Comparison of ENCODE assay signal across 8 mouse cellular contexts in genomic region chr13:24816125-24817092, GRCm38 (mm10). TPM values are rescaled to one million over a fixed set of nuclear protein-coding genes. Genes with fewer than 3 reads are reported as not detected.
DNase-seq lines count a peak whose midpoint lies in the region; ATAC-seq lines count a peak whose summit lies in the region.

No protein-coding gene starts in this region.

- H3K4me3 ChIP-seq in lung, embryonic 16.5 days (ENCODE audit: low read length): no peak overlapping the region
- no peak overlapping the region for H3K4me3 ChIP-seq in forebrain, embryonic 16.5 days (replicated peaks; ENCODE audit: low read length)
- no peak overlapping the region for H3K4me3 ChIP-seq in midbrain, embryonic 15.5 days

- no peak for DNase-seq in lung, postnatal 36 days
- DNase-seq in kidney, postnatal 36 days: peak; percentile 68 to 69
- DNase-seq in ovary, adult 18-20 months (ENCODE audit: low spot score): no peak
- no peak for DNase-seq in right cerebral cortex, postnatal 36 days (ENCODE audit: low spot score in 2 of 2)
- no peak for DNase-seq in adrenal gland, adult 8-10 months

- H3K36me3 ChIP-seq in lung, embryonic 16.5 days (ENCODE audit: control insufficient read depth, insufficient read depth, low read length): peaks cover 19% of the 10 kb centered on the region
- H3K36me3 ChIP-seq in forebrain, embryonic 16.5 days (ENCODE audit: control insufficient read depth, insufficient read depth): peaks cover 25% of the 10 kb centered on the region
- H3K36me3 ChIP-seq in midbrain, embryonic 15.5 days (replicated peaks): peaks cover 21% of the 10 kb centered on the region

- no peak overlapping the region for H3K4me2 ChIP-seq in lung, embryonic 16.5 days (ENCODE audit: low read depth, low read length)
- H3K4me2 ChIP-seq in forebrain, embryonic 16.5 days (ENCODE audit: low read length): no peak overlapping the region
- H3K4me2 ChIP-seq in midbrain, embryonic 15.5 days: no peak overlapping the region

- no peak overlapping the region for H3K27ac ChIP-seq in lung, embryonic 16.5 days (ENCODE audit: low read length)
- H3K27ac ChIP-seq in forebrain, embryonic 16.5 days (ENCODE audit: low read length): no peak overlapping the region
- no peak overlapping the region for H3K27ac ChIP-seq in midbrain, embryonic 15.5 days

- ATAC-seq in lung, embryonic 16.5 days (ENCODE audit: low read depth): peak; percentile 71
- ATAC-seq in forebrain, embryonic 16.5 days: peak; percentile 62
- ATAC-seq in midbrain, embryonic 15.5 days (replicated peaks): peak; percentile 82

- H3K4me1 ChIP-seq in lung, embryonic 16.5 days (replicated peaks; ENCODE audit: control insufficient read depth, insufficient read depth, low read length): no peaks in the 10 kb centered on the region
- H3K4me1 ChIP-seq in forebrain, embryonic 16.5 days (replicated peaks; ENCODE audit: control insufficient read depth, insufficient read depth, low read length): no peaks in the 10 kb centered on the region
- no peaks in the 10 kb centered on the region for H3K4me1 ChIP-seq in midbrain, embryonic 15.5 days

- H3K9ac ChIP-seq in lung, embryonic 16.5 days (ENCODE audit: low read length): no peak overlapping the region
- no peak overlapping the region for H3K9ac ChIP-seq in forebrain, embryonic 16.5 days (replicated peaks; ENCODE audit: low read depth, low read length)
- no peak overlapping the region for H3K9ac ChIP-seq in midbrain, embryonic 15.5 days

- 57% methylated on average over 4 of the region's 4 CpGs for WGBS in lung, embryonic 16.5 days
- WGBS in forebrain, embryonic 16.5 days: 62% methylated on average over 4 of the region's 4 CpGs
- WGBS in midbrain, embryonic 15.5 days: 67% methylated on average over 4 of the region's 4 CpGs

- no peaks in the 10 kb centered on the region for H3K27me3 ChIP-seq in lung, embryonic 16.5 days (ENCODE audit: control insufficient read depth, insufficient read depth, low read depth, low read length)
- H3K27me3 ChIP-seq in forebrain, embryonic 16.5 days (replicated peaks; ENCODE audit: control insufficient read depth, insufficient read depth, low read length): no peaks in the 10 kb centered on the region
- H3K27me3 ChIP-seq in midbrain, embryonic 15.5 days (replicated peaks): no peaks in the 10 kb centered on the region

- H3K9me3 ChIP-seq in lung, embryonic 16.5 days (ENCODE audit: control insufficient read depth, low read length): no peaks in the 10 kb centered on the region
- H3K9me3 ChIP-seq in forebrain, embryonic 16.5 days (ENCODE audit: control insufficient read depth, low read length): no peaks in the 10 kb centered on the region
- H3K9me3 ChIP-seq in midbrain, embryonic 15.5 days: no peaks in the 10 kb centered on the region

RNA-seq across cellular contexts. Expression of gene Acot13, which starts 14.9 kb away (rescaled TPM):
- polyA plus RNA-seq in lung, embryonic 16.5 days (2015; fragmentation: Nextera tagmentation; extraction: Ambion mirVana): 68.7 and 74.2 TPM in 2 replicates
- polyA plus RNA-seq in forebrain, embryonic 16.5 days (2015; fragmentation: Nextera tagmentation; extraction: Ambion mirVana): 53.3 and 55.8 TPM in 2 replicates
- 43.5 and 49.2 TPM in 2 replicates for polyA plus RNA-seq in midbrain, embryonic 15.5 days (2015; fragmentation: Nextera tagmentation; extraction: Ambion mirVana)
- 10 to 100 TPM; 56.4 to 70.2 (median 59.6) TPM for total RNA-seq in adrenal gland, adult 8-10 months (2022)

RNA-seq across cellular contexts. Expression of gene BC005537, which starts 15.0 kb away (rescaled TPM):
- polyA plus RNA-seq in lung, embryonic 16.5 days (2015; fragmentation: Nextera tagmentation; extraction: Ambion mirVana): 12.7 and 16.1 TPM in 2 replicates
- polyA plus RNA-seq in forebrain, embryonic 16.5 days (2015; fragmentation: Nextera tagmentation; extraction: Ambion mirVana): 26.8 and 30.9 TPM in 2 replicates
- polyA plus RNA-seq in midbrain, embryonic 15.5 days (2015; fragmentation: Nextera tagmentation; extraction: Ambion mirVana): 24.2 and 25.0 TPM in 2 replicates
- 100 to 1,000 TPM; 194 to 209 (median 205) TPM for total RNA-seq in adrenal gland, adult 8-10 months (2022)

RNA-seq across cellular contexts. Expression of gene Tdp2, which starts 15.1 kb away (rescaled TPM):
- polyA plus RNA-seq in lung, embryonic 16.5 days (2015; fragmentation: Nextera tagmentation; extraction: Ambion mirVana): 45.8 and 52.7 TPM in 2 replicates
- polyA plus RNA-seq in forebrain, embryonic 16.5 days (2015; fragmentation: Nextera tagmentation; extraction: Ambion mirVana): 39.2 and 45.5 TPM in 2 replicates
- polyA plus RNA-seq in midbrain, embryonic 15.5 days (2015; fragmentation: Nextera tagmentation; extraction: Ambion mirVana): 28.7 and 33.2 TPM in 2 replicates
- 10 to 100 TPM; 25.7 to 39.9 (median 31.0) TPM for total RNA-seq in adrenal gland, adult 8-10 months (2022)

RNA-seq across cellular contexts. Expression of gene D130043K22Rik, which starts 28.5 kb away (rescaled TPM):
- 0.20 and 0.21 TPM in 2 replicates for polyA plus RNA-seq in lung, embryonic 16.5 days (2015; fragmentation: Nextera tagmentation; extraction: Ambion mirVana)
- 3.6 and 5.7 TPM in 2 replicates for polyA plus RNA-seq in forebrain, embryonic 16.5 days (2015; fragmentation: Nextera tagmentation; extraction: Ambion mirVana)
- polyA plus RNA-seq in midbrain, embryonic 15.5 days (2015; fragmentation: Nextera tagmentation; extraction: Ambion mirVana): 5.9 and 7.8 TPM in 2 replicates
- total RNA-seq in adrenal gland, adult 8-10 months (2022): 1 to 10 TPM in 3 of 4 experiments, under 1 TPM in 1; 0.67 to 2.9 (median 1.6) TPM

RNA-seq across cellular contexts. Expression of gene Gmnn, which starts 54.7 kb away (rescaled TPM):
- 103 and 110 TPM in 2 replicates for polyA plus RNA-seq in lung, embryonic 16.5 days (2015; fragmentation: Nextera tagmentation; extraction: Ambion mirVana)
- polyA plus RNA-seq in forebrain, embryonic 16.5 days (2015; fragmentation: Nextera tagmentation; extraction: Ambion mirVana): 34.3 and 35.1 TPM in 2 replicates
- polyA plus RNA-seq in midbrain, embryonic 15.5 days (2015; fragmentation: Nextera tagmentation; extraction: Ambion mirVana): 14.6 and 17.2 TPM in 2 replicates
- 10 to 100 TPM in 2 of 4 experiments, 1 to 10 TPM in 2; 5.3 to 12.5 (median 9.4) TPM for total RNA-seq in adrenal gland, adult 8-10 months (2022)

Comparison
In these comparisons a context has a peak if more than half of its experiments do, and no peak if none do; other contexts are left out.
1. DNase-seq: peak in kidney, postnatal 36 days (2 of 2); none in lung, postnatal 36 days (single experiment), ovary, adult 18-20 months (single experiment), right cerebral cortex, postnatal 36 days (0 of 2) and adrenal gland, adult 8-10 months (single experiment).
2. Peak in every context shown above with its lines, with median percentiles within 50 percentile points of each other: ATAC-seq.